Mouse (Mus musculus): ENCODE measurements at regions not wholly inside any gene's neighbourhood (a gene's known extent, or its start where the extent isn't known, plus 50 kb on each side); places are given as distances from the start of the nearest gene placed in this dataset.

GRCm38 (mm10) chr2:70876251-70876650 lies 50.7 kb upstream of the Tlk1 start:
- TF ChIP-seq GATA1 (IDR thresholded peaks at IDR 0.05; ENCODE audit: borderline replicate concordance, low read length) (no peak), FLI1 (IDR thresholded peaks at IDR 0.05; ENCODE audit: low read length) (no peak)

Measured in megakaryocyte, embryonic 14.5 days (primary cell).